Mouse (Mus musculus): ENCODE measurements around the gene Smg9. TPM values are rescaled to one million over a fixed set of nuclear protein-coding genes. Genes with fewer than 3 reads are reported as not detected.

Smg9 gene
- polyA plus RNA-seq, 1 experiment from 2014 or later: 20.6 TPM

DNA sequence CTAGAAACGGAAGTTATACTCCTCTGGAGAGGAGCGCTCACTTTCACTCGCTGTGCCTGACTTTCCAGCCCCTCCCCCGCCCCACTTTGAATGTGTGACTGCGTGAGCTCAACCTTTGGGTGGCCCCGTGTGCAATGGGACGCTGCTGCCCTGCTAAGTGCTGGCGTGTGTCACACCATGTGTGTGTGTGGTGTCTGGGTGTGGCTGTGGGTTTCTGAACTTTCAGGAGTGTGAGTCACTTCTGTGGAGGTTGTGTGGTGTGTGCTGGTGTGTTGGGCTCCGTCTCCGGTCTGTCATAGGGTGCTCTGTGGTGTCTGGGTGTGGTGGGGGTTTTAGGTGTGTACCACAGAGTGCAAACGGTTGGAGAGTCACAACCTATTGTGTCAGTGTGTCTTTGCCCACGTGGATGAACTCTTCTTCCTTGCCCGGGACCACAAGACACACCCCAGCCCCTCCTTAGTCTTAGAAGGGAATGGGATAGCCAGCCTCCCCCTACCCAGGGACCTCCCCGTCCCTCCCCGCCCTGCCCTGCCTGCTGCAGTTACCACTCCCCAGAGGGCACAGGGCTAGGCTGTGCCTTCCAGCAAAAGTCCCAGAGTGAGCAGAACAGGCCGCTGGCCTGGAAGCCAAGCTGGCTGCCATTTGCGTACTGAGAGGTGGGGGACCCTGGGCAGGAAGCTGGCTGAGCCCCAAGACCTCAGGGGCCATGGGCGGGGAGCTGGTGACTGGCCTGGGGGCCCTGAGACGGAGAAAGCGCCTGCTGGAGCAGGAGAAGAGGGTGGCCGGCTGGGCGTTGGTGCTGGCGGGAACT is 29.5 kb upstream of the Smg9 start, which contains the start of gene Kcnn4:
Gene Kcnn4 (plus strand): TSS at position 533 of the 811 bp plus-strand sequence.
- Histone ChIP-seq H3K27me3 (ENCODE audit: insufficient read depth, low read length) (no peaks in the 10 kb centered on the region), H3K4me2 (ENCODE audit: low read length) (peak within 1 kb of the TSS; percentile 24; the same call in 1 of the 2 replicates), H3K9ac (ENCODE audit: low read depth, low read length) (no peak within 1 kb of the TSS), H3K4me3 (replicated peaks; ENCODE audit: low read depth, low read length) (peak within 1 kb of the TSS; percentile 11; the same call in 1 of the 2 replicates), H3K27ac (no peak within 1 kb of the TSS), H3K9me3 (replicated peaks; ENCODE audit: low read length) (no peaks in the 10 kb centered on the region), H3K36me3 (ENCODE audit: insufficient read depth, low read length) (no peaks in the 10 kb centered on the region), H3K4me1 (replicated peaks; ENCODE audit: insufficient read depth, low read length) (no peaks in the 10 kb centered on the region)
- 30% methylated on average over 23 of the region's 23 CpGs for WGBS
- DNase-seq (ENCODE audit: low spot score): peak; percentile 29
- ATAC-seq (replicated peaks; ENCODE audit: low FRiP score, low read depth): 0 out of 2 replicates have a peak, but pooled peaks have one; percentile 51
- TF ChIP-seq CTCF (IDR thresholded peaks at IDR 0.05; ENCODE audit: low read depth): no peak

DNA sequence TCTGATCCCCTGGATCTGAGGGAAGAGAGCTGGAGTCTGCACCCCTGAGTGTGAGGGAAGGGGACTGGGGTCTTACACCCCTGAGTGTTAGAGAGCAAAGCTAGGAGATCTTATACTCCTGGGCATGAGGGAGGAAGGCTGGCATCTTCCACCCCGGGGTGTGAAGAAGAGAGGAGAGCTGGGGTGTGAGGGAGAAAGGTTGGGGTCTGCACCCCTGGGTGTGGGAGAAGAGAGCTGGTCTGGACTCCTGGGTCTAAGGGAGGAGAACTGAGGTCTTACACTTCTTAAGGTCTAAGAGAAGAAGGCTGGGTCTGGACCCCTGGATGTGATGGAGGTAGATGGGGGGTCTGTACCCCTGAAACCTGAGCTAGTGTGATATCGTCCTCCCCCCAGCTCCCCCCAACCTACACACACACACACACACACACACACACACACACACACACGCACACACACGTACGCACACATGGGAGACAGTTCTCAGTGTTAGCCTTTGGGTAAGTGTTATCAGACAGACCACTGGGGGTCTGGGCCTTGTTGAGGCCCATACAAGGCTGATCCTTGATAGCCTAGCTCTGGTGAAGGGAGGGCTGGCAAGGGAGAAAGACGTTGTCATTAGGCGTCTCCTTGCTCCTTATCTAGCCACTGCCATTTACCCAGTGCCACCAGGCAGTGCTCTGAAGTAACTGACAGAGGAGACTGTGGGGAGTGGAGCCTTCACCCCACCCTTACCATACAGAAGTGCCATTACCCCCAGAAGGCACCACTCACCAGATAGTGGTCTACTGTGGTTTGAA is 28.2 kb upstream of the Smg9 start:
- WGBS: 74% methylated on average over 7 of the region's 7 CpGs
- H3K9ac ChIP-seq (ENCODE audit: low read depth, low read length): no peak overlapping the region
- H3K27ac ChIP-seq: no peak overlapping the region
- H3K4me2 ChIP-seq (ENCODE audit: low read length): no peak overlapping the region
- no peaks in the 10 kb centered on the region for H3K27me3 ChIP-seq (ENCODE audit: insufficient read depth, low read length)
- 0 out of 2 replicates have a peak overlapping the region, but pooled peaks have one; percentile 1 for H3K4me3 ChIP-seq (replicated peaks; ENCODE audit: low read depth, low read length)
- no peaks in the 10 kb centered on the region for H3K4me1 ChIP-seq (replicated peaks; ENCODE audit: insufficient read depth, low read length)
- no peak for ATAC-seq (replicated peaks; ENCODE audit: low FRiP score, low read depth)
- no peak for DNase-seq (ENCODE audit: low spot score)
- H3K36me3 ChIP-seq (ENCODE audit: insufficient read depth, low read length): no peaks in the 10 kb centered on the region
- TF ChIP-seq CTCF (IDR thresholded peaks at IDR 0.05; ENCODE audit: low read depth): no peak
- H3K9me3 ChIP-seq (replicated peaks; ENCODE audit: low read length): no peaks in the 10 kb centered on the region

DNA sequence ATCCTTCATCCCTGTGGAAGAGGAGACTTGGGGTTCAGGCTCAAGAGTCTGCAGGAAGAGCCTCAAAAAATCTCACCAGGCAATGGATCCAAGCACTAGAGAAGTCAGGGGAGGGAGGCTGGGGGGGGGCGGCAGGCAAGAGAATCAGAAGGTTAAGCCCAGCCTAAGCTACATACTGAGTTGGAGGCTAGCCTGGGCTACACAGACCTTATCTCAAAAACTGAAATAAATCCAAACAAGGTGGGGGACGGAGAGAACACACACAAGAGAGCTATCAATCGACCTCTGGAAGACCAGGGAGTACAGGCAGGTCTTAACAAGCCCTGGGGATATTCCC is 27.6 kb upstream of the Smg9 start:
- Histone ChIP-seq H3K4me1 (replicated peaks; ENCODE audit: insufficient read depth, low read length) (no peaks in the 10 kb centered on the region), H3K36me3 (ENCODE audit: insufficient read depth, low read length) (no peaks in the 10 kb centered on the region), H3K9me3 (replicated peaks; ENCODE audit: low read length) (no peaks in the 10 kb centered on the region), H3K4me2 (ENCODE audit: low read length) (no peak overlapping the region), H3K27ac (no peak overlapping the region), H3K9ac (ENCODE audit: low read depth, low read length) (no peak overlapping the region), H3K27me3 (ENCODE audit: insufficient read depth, low read length) (no peaks in the 10 kb centered on the region), H3K4me3 (replicated peaks; ENCODE audit: low read depth, low read length) (no peak overlapping the region)
- DNase-seq (ENCODE audit: low spot score) (no peak), ATAC-seq (replicated peaks; ENCODE audit: low FRiP score, low read depth) (no peak)
- 62% methylated on average over 3 of the region's 3 CpGs for WGBS
- TF ChIP-seq CTCF (IDR thresholded peaks at IDR 0.05; ENCODE audit: low read depth): no peak

- no peaks in the 10 kb centered on the region for H3K27me3 ChIP-seq (ENCODE audit: insufficient read depth, low read length)
- no peak overlapping the region for H3K4me2 ChIP-seq (ENCODE audit: low read length)
- no peak overlapping the region for H3K27ac ChIP-seq
- no peaks in the 10 kb centered on the region for H3K9me3 ChIP-seq (replicated peaks; ENCODE audit: low read length)
- WGBS: 61% methylated on average over 11 of the region's 11 CpGs
- H3K4me3 ChIP-seq (replicated peaks; ENCODE audit: low read depth, low read length): no peak overlapping the region
- TF ChIP-seq CTCF (IDR thresholded peaks at IDR 0.05; ENCODE audit: low read depth): no peak
- peaks cover 5% of the 10 kb centered on the region; the same call in 1 of the 2 replicates for H3K4me1 ChIP-seq (replicated peaks; ENCODE audit: insufficient read depth, low read length)
- H3K9ac ChIP-seq (ENCODE audit: low read depth, low read length): no peak overlapping the region
- ATAC-seq (replicated peaks; ENCODE audit: low FRiP score, low read depth): no peak
- DNase-seq (ENCODE audit: low spot score): no peak
- no peaks in the 10 kb centered on the region for H3K36me3 ChIP-seq (ENCODE audit: insufficient read depth, low read length)
Observed at GRCm38 (mm10) chr7:24372300-24372699, 27.1 kb upstream of the Smg9 start.

GRCm38 (mm10) chr7:24372786-24373185 is 26.6 kb upstream of the Smg9 start:
- ATAC-seq (replicated peaks; ENCODE audit: low FRiP score, low read depth) (no peak), DNase-seq (ENCODE audit: low spot score) (no peak)
- H3K9ac ChIP-seq (ENCODE audit: low read depth, low read length): no peak overlapping the region
- no peak overlapping the region for H3K4me3 ChIP-seq (replicated peaks; ENCODE audit: low read depth, low read length)
- 65% methylated on average over 4 of the region's 4 CpGs for WGBS
- no peak for TF ChIP-seq CTCF (IDR thresholded peaks at IDR 0.05; ENCODE audit: low read depth)
- no peaks in the 10 kb centered on the region for H3K9me3 ChIP-seq (replicated peaks; ENCODE audit: low read length)
- no peaks in the 10 kb centered on the region for H3K27me3 ChIP-seq (ENCODE audit: insufficient read depth, low read length)
- H3K36me3 ChIP-seq (ENCODE audit: insufficient read depth, low read length): no peaks in the 10 kb centered on the region
- peaks cover 7% of the 10 kb centered on the region; the same call in 1 of the 2 replicates for H3K4me1 ChIP-seq (replicated peaks; ENCODE audit: insufficient read depth, low read length)
- no peak overlapping the region for H3K4me2 ChIP-seq (ENCODE audit: low read length)
- no peak overlapping the region for H3K27ac ChIP-seq

Measured in kidney, postnatal 0 days (tissue).